Mouse (Mus musculus): ENCODE measurements around the gene Rpl18. TPM values are rescaled to one million over a fixed set of nuclear protein-coding genes. Genes with fewer than 3 reads are reported as not detected.

Gene Rpl18
- total and polyA plus RNA-seq, 2 experiments from 2014 or later = 479 to 1,310 TPM

- H3K4me3 ChIP-seq (ENCODE audit: low read depth, low read length) = no peak overlapping the region; the same call in 1 of the 2 replicates
- ATAC-seq (ENCODE audit: insufficient read depth, low read depth) (no peak), DNase-seq (ENCODE audit: low spot score) (no peak)
- H3K9ac ChIP-seq (replicated peaks; ENCODE audit: low read depth, low read length) = no peak overlapping the region
- H3K4me1 ChIP-seq (ENCODE audit: control insufficient read depth, insufficient read depth) = no peaks in the 10 kb centered on the region
- WGBS = 40% methylated on average over 11 of the region's 11 CpGs
- no peak overlapping the region for H3K27ac ChIP-seq (ENCODE audit: low read depth)
- no peaks in the 10 kb centered on the region for H3K36me3 ChIP-seq (replicated peaks; ENCODE audit: control insufficient read depth, insufficient read depth, low read length)
- no peaks in the 10 kb centered on the region for H3K27me3 ChIP-seq (ENCODE audit: control insufficient read depth, insufficient read depth, low read length)
- no peaks in the 10 kb centered on the region for H3K9me3 ChIP-seq (replicated peaks; ENCODE audit: control insufficient read depth, low read length)
- no peak for TF ChIP-seq EP300 (IDR thresholded peaks at IDR 0.05; ENCODE audit: low read depth)
- TF ChIP-seq CTCF (IDR thresholded peaks at IDR 0.05; ENCODE audit: low read depth) = no peak
- peak overlapping the region; percentile 28; the same call in 1 of the 2 replicates for H3K4me2 ChIP-seq (ENCODE audit: low read depth, low read length)
Observed at GRCm38 (mm10) chr7:45741777-45742176, 26.5 kb downstream of the Rpl18 start.

GRCm38 (mm10) chr7:45742338-45742737 lies 27.1 kb downstream of the Rpl18 start:
- no peak overlapping the region; the same call in 1 of the 2 replicates for H3K4me3 ChIP-seq (ENCODE audit: low read depth, low read length)
- no peak; the same call in 1 of the 2 replicates for TF ChIP-seq CTCF (IDR thresholded peaks at IDR 0.05; ENCODE audit: low read depth)

GRCm38 (mm10) chr7:45744387-45744786 lies 29.1 kb downstream of the Rpl18 start:
- Histone ChIP-seq H3K4me2 (ENCODE audit: low read depth, low read length) (no peak overlapping the region), H3K9me3 (replicated peaks; ENCODE audit: control insufficient read depth, low read length) (no peaks in the 10 kb centered on the region), H3K4me1 (ENCODE audit: control insufficient read depth, insufficient read depth) (peaks cover 8% of the 10 kb centered on the region; the same call in 1 of the 2 replicates), H3K27ac (ENCODE audit: low read depth) (no peak overlapping the region), H3K4me3 (ENCODE audit: low read depth, low read length) (no peak overlapping the region), H3K9ac (replicated peaks; ENCODE audit: low read depth, low read length) (no peak overlapping the region), H3K27me3 (ENCODE audit: control insufficient read depth, insufficient read depth, low read length) (no peaks in the 10 kb centered on the region), H3K36me3 (replicated peaks; ENCODE audit: control insufficient read depth, insufficient read depth, low read length) (no peaks in the 10 kb centered on the region)
- TF ChIP-seq EP300 (IDR thresholded peaks at IDR 0.05; ENCODE audit: low read depth) = no peak
- no peak for TF ChIP-seq CTCF (IDR thresholded peaks at IDR 0.05; ENCODE audit: low read depth)
- ATAC-seq (ENCODE audit: insufficient read depth, low read depth) (peak; percentile 71), DNase-seq (ENCODE audit: low spot score) (peak; percentile 80)
- 32% methylated on average over 2 of the region's 2 CpGs for WGBS

More at GRCm38 (mm10) chr7:45742338-45742737, 27.1 kb downstream of the Rpl18 start:
- WGBS = 34% methylated on average over 19 of the region's 19 CpGs
- Histone ChIP-seq H3K27ac (ENCODE audit: low read depth) (no peak overlapping the region), H3K9me3 (replicated peaks; ENCODE audit: control insufficient read depth, low read length) (no peaks in the 10 kb centered on the region), H3K4me1 (ENCODE audit: control insufficient read depth, insufficient read depth) (no peaks in the 10 kb centered on the region), H3K4me2 (ENCODE audit: low read depth, low read length) (peak overlapping the region; percentile 28; the same call in 1 of the 2 replicates), H3K36me3 (replicated peaks; ENCODE audit: control insufficient read depth, insufficient read depth, low read length) (no peaks in the 10 kb centered on the region), H3K9ac (replicated peaks; ENCODE audit: low read depth, low read length) (no peak overlapping the region), H3K27me3 (ENCODE audit: control insufficient read depth, insufficient read depth, low read length) (no peaks in the 10 kb centered on the region)
- ATAC-seq (ENCODE audit: insufficient read depth, low read depth) (no peak), DNase-seq (ENCODE audit: low spot score) (no peak)

DNA sequence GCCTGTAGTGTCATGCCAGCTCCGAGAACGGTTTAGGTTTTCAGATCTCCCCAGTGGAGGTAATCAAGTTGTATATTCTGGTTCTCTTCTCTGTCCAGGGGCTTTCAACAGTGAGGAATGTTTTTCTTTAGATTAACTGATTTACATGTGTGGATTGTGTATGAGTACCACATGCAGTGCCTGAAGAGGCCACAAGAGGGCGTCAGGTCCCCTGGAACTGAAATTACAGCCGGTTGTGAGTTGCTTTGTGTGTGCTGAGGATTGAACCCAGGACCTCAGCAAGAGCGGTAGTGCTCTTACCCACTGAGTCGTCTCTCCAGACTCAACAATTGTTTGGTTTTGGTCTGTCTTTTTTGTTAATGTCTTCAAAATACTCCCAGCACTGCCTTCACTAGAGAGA lies 31.3 kb downstream of the Rpl18 start:
- Histone ChIP-seq H3K27ac (ENCODE audit: low read depth) (no peak overlapping the region), H3K9ac (replicated peaks; ENCODE audit: low read depth, low read length) (no peak overlapping the region), H3K9me3 (replicated peaks; ENCODE audit: control insufficient read depth, low read length) (no peaks in the 10 kb centered on the region), H3K4me3 (ENCODE audit: low read depth, low read length) (no peak overlapping the region), H3K4me1 (ENCODE audit: control insufficient read depth, insufficient read depth) (peaks cover 14% of the 10 kb centered on the region), H3K4me2 (ENCODE audit: low read depth, low read length) (no peak overlapping the region), H3K27me3 (ENCODE audit: control insufficient read depth, insufficient read depth, low read length) (no peaks in the 10 kb centered on the region), H3K36me3 (replicated peaks; ENCODE audit: control insufficient read depth, insufficient read depth, low read length) (no peaks in the 10 kb centered on the region)
- DNase-seq (ENCODE audit: low spot score) (no peak), ATAC-seq (ENCODE audit: insufficient read depth, low read depth) (no peak)
- TF ChIP-seq CTCF (IDR thresholded peaks at IDR 0.05; ENCODE audit: low read depth) = peak; percentile 17
- TF ChIP-seq EP300 (IDR thresholded peaks at IDR 0.05; ENCODE audit: low read depth) = no peak
- WGBS = 60% methylated on average over 6 of the region's 6 CpGs

DNA sequence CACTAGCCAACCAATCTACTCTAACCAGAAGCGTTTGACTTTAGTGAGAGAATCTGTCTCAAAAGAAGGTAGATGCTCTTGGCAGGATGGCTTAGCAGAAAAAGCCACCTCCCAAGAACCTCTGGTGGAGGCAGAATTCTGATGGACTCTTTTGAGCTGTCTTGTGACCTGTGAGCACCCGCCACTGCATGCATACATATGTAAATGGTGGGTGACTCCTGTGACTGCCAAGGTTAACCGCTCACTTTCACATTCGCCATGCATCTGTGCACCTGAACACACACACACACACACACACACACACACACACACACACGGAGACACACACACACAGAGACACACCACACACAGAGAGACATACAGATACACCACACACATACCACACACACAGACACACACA lies 32.2 kb downstream of the Rpl18 start:
- Histone ChIP-seq H3K9me3 (replicated peaks; ENCODE audit: control insufficient read depth, low read length) (no peaks in the 10 kb centered on the region), H3K4me3 (ENCODE audit: low read depth, low read length) (no peak overlapping the region), H3K36me3 (replicated peaks; ENCODE audit: control insufficient read depth, insufficient read depth, low read length) (no peaks in the 10 kb centered on the region), H3K9ac (replicated peaks; ENCODE audit: low read depth, low read length) (no peak overlapping the region), H3K27ac (ENCODE audit: low read depth) (no peak overlapping the region), H3K4me1 (ENCODE audit: control insufficient read depth, insufficient read depth) (peaks cover 14% of the 10 kb centered on the region), H3K27me3 (ENCODE audit: control insufficient read depth, insufficient read depth, low read length) (no peaks in the 10 kb centered on the region), H3K4me2 (ENCODE audit: low read depth, low read length) (no peak overlapping the region)
- ATAC-seq (ENCODE audit: insufficient read depth, low read depth) (no peak), DNase-seq (ENCODE audit: low spot score) (no peak)
- TF ChIP-seq EP300 (IDR thresholded peaks at IDR 0.05; ENCODE audit: low read depth) (no peak), CTCF (IDR thresholded peaks at IDR 0.05; ENCODE audit: low read depth) (no peak)
- WGBS = 89% methylated on average over 5 of the region's 5 CpGs

- no peaks in the 10 kb centered on the region for H3K36me3 ChIP-seq (replicated peaks; ENCODE audit: control insufficient read depth, insufficient read depth, low read length)
- no peak for TF ChIP-seq CTCF (IDR thresholded peaks at IDR 0.05; ENCODE audit: low read depth)
- no peak for TF ChIP-seq EP300 (IDR thresholded peaks at IDR 0.05; ENCODE audit: low read depth)
- no peak overlapping the region for H3K9ac ChIP-seq (replicated peaks; ENCODE audit: low read depth, low read length)
- H3K9me3 ChIP-seq (replicated peaks; ENCODE audit: control insufficient read depth, low read length) = no peaks in the 10 kb centered on the region
- ATAC-seq (ENCODE audit: insufficient read depth, low read depth) (0 out of 2 replicates have a peak, but pooled peaks have one; percentile 8), DNase-seq (ENCODE audit: low spot score) (no peak)
- H3K27me3 ChIP-seq (ENCODE audit: control insufficient read depth, insufficient read depth, low read length) = no peaks in the 10 kb centered on the region
- H3K4me2 ChIP-seq (ENCODE audit: low read depth, low read length) = no peak overlapping the region
- 50% methylated on average over 7 of the region's 7 CpGs for WGBS
- no peak overlapping the region for H3K27ac ChIP-seq (ENCODE audit: low read depth)
- peaks cover 14% of the 10 kb centered on the region for H3K4me1 ChIP-seq (ENCODE audit: control insufficient read depth, insufficient read depth)
- no peak overlapping the region for H3K4me3 ChIP-seq (ENCODE audit: low read depth, low read length)
Observed at GRCm38 (mm10) chr7:45748110-45748509, 32.9 kb downstream of the Rpl18 start.
